Mouse (Mus musculus) thymus, adult 2 months (tissue): ENCODE results near the gene Itfg2.

Experiments used
- CTCF ChIP-seq: fragments of 200-500 bp; IDR thresholded peaks from 2 replicates; pipeline ENCODE4 v1.5.1; 2012; ENCODE audit warnings: mild to moderate bottlenecking, control low read depth, low read length, moderate library complexity, borderline replicate concordance; ENCODE audit not compliant: control insufficient read depth, poor library complexity, insufficient read depth; ENCODE audit errors: extremely low read depth
- POLR2A ChIP-seq: fragments of 200-500 bp; IDR thresholded peaks from 2 replicates; pipeline ENCODE4 v1.6.1; 2012; ENCODE audit warnings: mild to moderate bottlenecking, low read length, control low read depth, moderate library complexity; ENCODE audit not compliant: control insufficient read depth, poor library complexity, insufficient read depth; ENCODE audit errors: extremely low read depth

- TF ChIP-seq POLR2A (no peak), CTCF (no peak)
Measured at GRCm38 (mm10) chr6:128432356-128432915, 7.7 kb upstream of the Itfg2 start.
